Mouse (Mus musculus) kidney, postnatal 36 days (tissue): ENCODE results near the gene Id2.

Experiments used
- DNase-seq, 2 experiments: peaks; one replicate each; pipeline ENCODE4 v3.0.0; 2021 to 2022; ENCODE audit warnings: mixed read lengths in 2 of 2

The Id2 gene

DNA sequence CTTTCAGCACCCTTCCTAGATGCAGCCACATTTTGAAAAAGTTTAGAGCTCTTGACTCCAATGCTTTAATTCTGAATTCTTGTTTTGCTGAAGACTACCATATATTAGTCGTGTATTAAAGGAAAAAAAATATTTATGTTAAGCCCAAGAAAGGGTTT is at the start of gene Id2:
Gene Id2 (minus strand): TSS at position 89 of the 158 bp plus-strand sequence.
- no peak for DNase-seq

- no peak for DNase-seq
Measured at GRCm38 (mm10) chr12:25145344-25145698, 48.4 kb upstream of the Id2 start.

- no peak for DNase-seq
Measured at GRCm38 (mm10) chr12:25144591-25145343, 47.8 kb upstream of the Id2 start.

DNA sequence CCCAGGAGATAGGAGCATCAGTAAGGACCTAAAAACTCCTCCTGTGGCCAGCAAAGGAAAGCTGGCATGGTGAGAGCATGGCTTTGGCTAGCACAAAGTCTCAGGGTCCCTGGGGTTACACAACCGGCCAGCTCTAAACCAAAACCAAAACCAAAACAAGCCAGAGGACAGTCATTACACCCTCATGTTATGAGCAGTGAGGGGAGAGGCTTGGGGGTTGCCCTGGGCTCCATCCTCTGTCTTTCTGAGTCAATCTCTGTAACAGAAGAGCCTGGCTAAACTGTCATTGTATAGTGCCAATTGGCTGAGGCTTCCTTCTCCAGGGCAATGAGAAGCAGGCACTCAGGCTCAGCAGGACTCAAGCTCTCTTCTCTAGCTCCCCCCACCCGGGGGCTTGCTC is 46.6 kb upstream of the Id2 start:
- DNase-seq: no peak

GRCm38 (mm10) chr12:25142251-25142650 is 45.3 kb upstream of the Id2 start:
- DNase-seq: no peak

GRCm38 (mm10) chr12:25141311-25141710 is 44.4 kb upstream of the Id2 start:
- peak; percentile 64 to 68 for DNase-seq

DNA sequence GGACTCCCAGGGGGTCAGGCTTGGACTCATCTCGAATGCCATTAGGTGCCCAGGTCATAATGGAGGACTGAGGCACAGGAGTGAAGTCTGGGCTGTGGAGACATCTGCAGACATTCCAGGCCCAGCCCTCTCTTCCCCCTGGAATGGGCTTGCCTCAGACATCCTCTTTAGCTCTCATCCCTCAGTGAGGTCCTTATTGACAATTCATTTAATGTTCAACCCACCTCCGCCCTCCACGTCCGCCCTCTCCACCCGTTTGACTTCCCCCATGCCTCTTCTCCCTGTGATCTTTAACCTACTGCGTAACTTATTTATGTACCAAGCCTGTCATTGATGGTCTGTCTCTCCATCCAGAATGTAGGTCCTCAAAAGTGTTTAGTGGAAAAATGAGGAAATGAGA is 43.2 kb upstream of the Id2 start:
- peak; percentile 63 to 83 for DNase-seq

GRCm38 (mm10) chr12:25138616-25139015 is 41.7 kb upstream of the Id2 start:
- no peak for DNase-seq

- peak; percentile 69 to 82 for DNase-seq
Measured at GRCm38 (mm10) chr12:25132046-25132445, 35.1 kb upstream of the Id2 start.

DNA sequence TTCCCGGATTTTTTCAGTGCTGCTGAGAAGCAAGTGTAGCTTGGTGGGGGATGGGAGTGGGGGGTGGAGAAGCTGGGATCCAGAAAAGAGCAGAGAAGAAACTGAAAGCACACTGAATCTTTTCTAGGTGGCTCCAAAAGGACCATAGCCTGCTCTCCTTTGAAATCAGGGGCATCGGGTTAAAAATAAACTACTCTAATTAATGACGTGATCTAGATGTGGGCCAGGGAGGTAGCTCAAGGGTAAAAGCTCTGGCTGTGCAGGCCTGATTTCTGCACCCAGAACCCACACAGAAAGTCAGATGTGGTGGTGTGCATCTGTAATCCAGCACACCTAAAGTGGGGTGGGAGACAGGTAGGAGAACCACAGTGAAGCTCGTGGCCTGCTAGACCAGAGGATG is 30.7 kb upstream of the Id2 start:
- peak in 1 of 2 experiments; percentile 52 for DNase-seq

GRCm38 (mm10) chr12:25126228-25126627 is 29.3 kb upstream of the Id2 start:
- no peak for DNase-seq

- no peak for DNase-seq
Measured at GRCm38 (mm10) chr12:25125239-25125776, 28.4 kb upstream of the Id2 start.

DNA sequence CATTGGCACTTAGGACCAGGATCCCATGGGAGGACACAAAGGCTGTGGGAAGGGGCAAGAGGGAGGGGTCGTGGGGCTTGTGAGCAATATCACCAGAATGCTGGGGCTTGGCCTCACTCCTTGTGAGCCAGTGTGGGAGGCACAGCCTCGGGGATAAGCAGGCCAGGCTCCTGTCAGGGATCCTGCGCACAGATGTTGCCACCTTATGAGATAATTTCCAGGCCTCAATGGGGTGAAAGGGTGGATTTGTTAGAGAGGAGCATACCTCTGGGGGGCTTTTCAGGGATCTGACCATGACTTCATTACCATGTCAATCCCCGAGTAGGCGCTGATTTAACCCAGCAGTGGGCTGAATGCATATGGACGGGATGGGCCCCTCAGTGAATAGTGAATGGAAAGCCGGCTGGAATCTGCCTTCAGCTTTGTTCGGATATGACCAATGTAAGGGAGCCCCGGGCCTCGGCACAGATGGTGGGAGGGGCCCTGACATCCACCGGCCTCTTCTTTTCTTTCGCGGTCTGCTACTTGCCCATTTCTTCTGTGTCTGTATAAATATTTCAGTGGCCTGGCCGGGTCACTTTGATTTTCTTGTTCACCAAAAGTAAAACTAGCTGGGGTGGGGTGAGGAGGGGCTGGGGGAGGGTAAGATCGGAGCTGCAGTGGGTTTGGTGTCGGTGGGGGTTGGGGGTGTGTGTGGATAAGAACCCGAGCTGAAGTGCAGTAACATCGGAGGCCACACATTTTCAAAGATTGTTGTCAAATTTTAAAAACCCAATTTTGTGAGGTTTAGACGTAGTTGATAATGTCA is 27.7 kb upstream of the Id2 start:
- no peak for DNase-seq

- DNase-seq: no peak
Measured at GRCm38 (mm10) chr12:25120753-25121152, 23.8 kb upstream of the Id2 start.

GRCm38 (mm10) chr12:25119278-25119677 is 22.3 kb upstream of the Id2 start:
- peak; percentile 76 to 79 for DNase-seq

- no peak for DNase-seq
Measured at GRCm38 (mm10) chr12:25117856-25118511, 21.0 kb upstream of the Id2 start.

GRCm38 (mm10) chr12:25116126-25116525 is 19.2 kb upstream of the Id2 start:
- no peak for DNase-seq

DNA sequence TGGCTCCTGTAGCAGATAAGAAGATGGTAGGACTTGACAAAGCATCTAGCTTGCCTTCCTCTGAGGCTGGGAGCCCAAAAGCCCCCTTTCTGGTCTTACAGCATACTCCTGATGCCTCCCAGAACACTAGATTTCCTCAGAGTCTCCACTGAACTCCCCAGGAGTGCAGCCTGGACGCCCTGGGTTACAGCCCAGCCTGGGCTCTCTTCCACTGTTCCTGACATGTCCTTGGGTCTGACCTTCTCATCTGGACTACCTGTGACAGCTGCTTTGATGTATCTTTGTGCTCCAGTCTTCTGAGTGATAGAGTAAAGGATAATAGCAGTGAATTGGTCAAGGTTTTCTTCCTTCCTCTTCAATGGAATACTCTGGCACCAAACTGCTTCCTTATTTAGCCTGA is 17.5 kb upstream of the Id2 start:
- no peak for DNase-seq

DNA sequence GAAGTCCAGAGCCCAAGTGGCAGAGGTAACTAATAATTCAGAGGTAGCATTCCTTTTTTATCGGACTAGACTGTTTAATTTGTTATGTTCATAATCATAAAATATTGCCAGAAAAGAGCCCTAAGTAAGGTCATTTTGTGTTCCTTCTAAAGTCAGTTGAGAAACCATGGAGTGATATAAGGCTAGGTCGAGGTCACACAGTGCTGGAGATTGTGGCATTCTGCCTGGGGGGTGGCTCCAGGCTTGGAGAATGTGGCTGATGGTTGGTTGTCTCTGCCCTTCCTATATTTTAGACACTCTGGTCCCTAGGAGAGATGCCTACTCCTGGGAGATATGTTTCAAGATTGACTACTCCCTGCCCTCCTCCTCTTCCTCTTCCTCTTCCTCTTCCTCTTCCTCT is 16.4 kb upstream of the Id2 start:
- DNase-seq: no peak

DNA sequence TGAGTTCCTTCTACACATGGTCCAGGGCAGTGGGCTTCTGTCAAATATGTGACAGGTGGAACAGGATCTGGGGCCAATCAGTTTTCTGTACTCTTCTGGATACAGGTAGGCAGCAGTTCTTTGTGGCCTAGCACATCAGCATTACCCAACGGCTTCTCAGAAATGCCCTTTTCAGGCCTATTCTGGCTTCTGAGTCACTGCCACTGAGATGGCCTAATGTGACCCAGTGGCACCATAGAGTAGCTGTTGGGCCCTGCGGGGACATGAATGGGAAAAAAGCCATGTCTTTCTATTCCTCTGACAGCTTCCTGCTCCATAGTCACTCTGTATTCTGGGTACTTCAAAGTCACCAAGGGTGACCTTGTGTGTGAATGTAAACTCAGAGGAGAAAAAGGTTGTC is 15.9 kb upstream of the Id2 start:
- DNase-seq: no peak

DNA sequence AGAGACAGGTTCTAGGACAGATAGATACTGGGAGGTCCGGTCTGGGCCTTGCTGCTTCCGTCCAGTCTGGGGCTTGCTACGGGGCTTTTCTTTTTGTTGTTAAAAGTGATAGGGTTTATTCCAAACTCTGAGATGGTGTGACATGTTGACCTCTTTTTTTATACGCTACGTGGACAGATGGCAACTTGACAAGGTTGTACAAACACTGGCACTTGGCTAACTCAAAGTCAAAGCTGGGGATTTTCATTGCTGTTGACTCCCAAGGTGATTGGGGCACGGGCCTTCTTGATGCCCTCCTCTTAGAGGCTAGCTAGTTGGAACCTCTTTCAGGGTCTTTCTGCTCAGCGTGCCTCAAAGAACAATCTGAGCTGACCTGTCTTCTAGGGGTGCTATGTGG is 13.7 kb upstream of the Id2 start:
- no peak for DNase-seq

GRCm38 (mm10) chr12:25109971-25110681 is 13.2 kb upstream of the Id2 start:
- peak; percentile 82 to 88 for DNase-seq

GRCm38 (mm10) chr12:25108865-25109264 is 11.9 kb upstream of the Id2 start:
- peak; percentile 50 to 70 for DNase-seq
